In genomic region chr16:43801791-43802307, GRCm38 (mm10) we compare ENCODE assay signal across 8 mouse cellular contexts. TPM values are rescaled to one million over a fixed set of nuclear protein-coding genes. Genes with fewer than 3 reads are reported as not detected.
DNase-seq lines count a peak whose midpoint lies in the region; ATAC-seq and TF ChIP-seq lines count a peak whose summit lies in the region.

No protein-coding gene starts in this region.

- H3K9ac ChIP-seq in hindbrain, embryonic 15.5 days = peak overlapping the region; percentile 41

- CTCF ChIA-PET in Patski (lab: Charles Lee) = interaction anchor here (1.2 kb wide), 1 partner anchor 10 kb away, joined by 3 read pairs; no protein-coding TSS in a partner anchor

- peak; percentile 86 for TF ChIP-seq CTCF in Patski (IDR thresholded peaks at IDR 0.05)
- peak; percentile 76 for TF ChIP-seq CTCF in left cerebral cortex, adult 2 months (IDR thresholded peaks at IDR 0.05)

- H3K4me3 ChIP-seq in hindbrain, embryonic 15.5 days = peak overlapping the region; percentile 45
- peak overlapping the region; percentile 47 for H3K4me3 ChIP-seq in left cerebral cortex, adult 2 months

- peak; percentile 67 for ATAC-seq in Patski
- peak; percentile 85 for ATAC-seq in hindbrain, embryonic 15.5 days (ENCODE audit: low FRiP score, low read depth)
- ATAC-seq in megakaryocyte progenitor cell, adult 5-6 weeks (replicated peaks; ENCODE audit: poor library complexity) = peak; percentile 95

- H3K9me3 ChIP-seq in hindbrain, embryonic 15.5 days = no peaks in the 10 kb centered on the region

- in situ Hi-C loops in Patski (cut with MboI; ENCODE audit: low pct_unique_long_range_greater_than_20kb) = loop anchor here (25.0 kb wide), 1 partner anchor 1515 kb away; no protein-coding TSS in a partner anchor

- peak; percentile 6 for DNase-seq in Patski (ENCODE audit: low read depth, low spot score)
- DNase-seq in cerebellum, postnatal 10 days = peak; percentile 90 to 91
- DNase-seq in frontal cortex, postnatal 36 days (ENCODE audit: low spot score in 2 of 2) = peak; percentile 61 to 64
- DNase-seq in left cerebral cortex, adult 2 months (ENCODE audit: extremely low spot score in 1 of 2, low spot score in 2 of 2) = peak; percentile 71 to 72
- DNase-seq in right cerebral cortex, postnatal 14 days = peak; percentile 75
- peak; percentile 68 to 74 for DNase-seq in urinary bladder, postnatal 36 days (ENCODE audit: low spot score in 2 of 2)

- 2% methylated on average over 18 of the region's 18 CpGs for WGBS in hindbrain, embryonic 15.5 days

- H3K27me3 ChIP-seq in Patski = no peaks in the 10 kb centered on the region
- no peaks in the 10 kb centered on the region; the same call in 1 of the 2 replicates for H3K27me3 ChIP-seq in hindbrain, embryonic 15.5 days

- POLR2A ChIA-PET in Patski (lab: Charles Lee) = no interaction called here

- no peaks in the 10 kb centered on the region for H3K36me3 ChIP-seq in hindbrain, embryonic 15.5 days

- intact Hi-C loops in left cerebral cortex, adult 2 months (cut with DNase I) = loop anchor here (1.0 to 10.0 kb wide), 4 partner anchors 175 to 1637 kb away; no protein-coding TSS in a partner anchor

- H3K4me2 ChIP-seq in hindbrain, embryonic 15.5 days = peak overlapping the region; percentile 85

- H3K4me1 ChIP-seq in hindbrain, embryonic 15.5 days (replicated peaks) = peaks cover 17% of the 10 kb centered on the region

- H3K27ac ChIP-seq in hindbrain, embryonic 15.5 days (replicated peaks) = no peak overlapping the region
- H3K27ac ChIP-seq in left cerebral cortex, adult 2 months = no peak overlapping the region

RNA-seq across cellular contexts. Expression of gene Drd3, which starts 48.0 kb away (rescaled TPM):
- polyA plus RNA-seq in Patski (2021) = not detected
- not detected in 2 replicates for polyA plus RNA-seq in hindbrain, embryonic 15.5 days (2015; fragmentation: Nextera tagmentation; extraction: Ambion mirVana)
- total RNA-seq in left cerebral cortex, adult 2 months (2021) = 1 to 10 TPM in 1 of 2 experiments, under 1 TPM in 1; 0.32 to 1.7 TPM
- not detected in 2 replicates for total RNA-seq in megakaryocyte progenitor cell, adult 5-6 weeks (2015)
- not detected in 2 replicates for total RNA-seq in megakaryocyte progenitor cell, adult 5-6 weeks (2017)

Comparison
In these comparisons a context has a peak if more than half of its experiments do, and no peak if none do; other contexts are left out.
1. DNase-seq: peak in every context shown above with its lines; median percentile 90 in cerebellum, postnatal 10 days; 75 in right cerebral cortex, postnatal 14 days; 72 in left cerebral cortex, adult 2 months; 71 in urinary bladder, postnatal 36 days; 62 in frontal cortex, postnatal 36 days; 6 in Patski.